Mouse (Mus musculus) CH12.LX (cell line): ENCODE data around the gene Gpm6b. TPM values are rescaled to one million over a fixed set of nuclear protein-coding genes. Genes with fewer than 3 reads are reported as not detected.

ENCODE experiments used
- DNase-seq: peaks from one replicate; pipeline ENCODE4 v3.0.0-alpha.2; 2013; ENCODE audit errors: extremely low read depth
- H3K27ac ChIP-seq: 2 replicates; pipeline ENCODE4 v1.5.1; 2012; ENCODE audit warnings: low read depth, mild to moderate bottlenecking, control low read depth, moderate library complexity; ENCODE audit not compliant: insufficient read depth
- H3K27me3 ChIP-seq: replicated peaks from 2 replicates; pipeline ENCODE3; 2012; ENCODE audit warnings: inconsistent platforms
- H3K36me3 ChIP-seq, 2 experiments: replicated peaks in 1 of 2; 2 replicates each; pipeline versions ENCODE3 to v1.6.1; 2012; ENCODE audit warnings: inconsistent platforms in 1 of 2, low read length in 1 of 2, mild to moderate bottlenecking in 1 of 2, mixed read lengths in 1 of 2, moderate library complexity in 1 of 2; ENCODE audit not compliant: control insufficient read depth in 1 of 2, insufficient read depth in 1 of 2
- H3K4me1 ChIP-seq, 2 experiments: 2 replicates each; pipeline ENCODE4 v1.6.1; 2012; ENCODE audit warnings: inconsistent platforms in 1 of 2, moderate library complexity in 1 of 2; ENCODE audit not compliant: insufficient read depth in 2 of 2, control insufficient read depth in 1 of 2
- H3K4me2 ChIP-seq: 2 replicates; pipeline ENCODE4 v1.6.1; 2012; ENCODE audit warnings: low read depth, mild to moderate bottlenecking, control low read depth; ENCODE audit not compliant: poor library complexity, insufficient read depth, severe bottlenecking
- H3K4me3 ChIP-seq, 3 experiments: fragments of 150-350 bp in 1 of 3; sonication (generic) in 1 of 3; replicated peaks in 1 of 3; 2 replicates each; pipeline versions ENCODE3 to v1.5.1; 2011 to 2012; ENCODE audit warnings: low read depth in 2 of 3, low read length in 2 of 3, mild to moderate bottlenecking in 2 of 3, moderate library complexity in 2 of 3, control low read depth in 1 of 3, improper control_type of control experiment in 1 of 3, inconsistent platforms in 1 of 3, mixed read lengths in 1 of 3; ENCODE audit not compliant: poor library complexity in 1 of 3
- H3K79me2 ChIP-seq: replicated peaks from 2 replicates; pipeline ENCODE4 v1.6.1; 2012; ENCODE audit warnings: mild to moderate bottlenecking, moderate library complexity; ENCODE audit not compliant: control insufficient read depth, poor library complexity, insufficient read depth, severe bottlenecking; ENCODE audit errors: extremely low read depth
- H3K9ac ChIP-seq: 2 replicates; pipeline ENCODE4 v1.6.1; 2012; ENCODE audit warnings: low read depth, mild to moderate bottlenecking, control low read depth, moderate library complexity; ENCODE audit not compliant: insufficient read depth
- H3K9me3 ChIP-seq: replicated peaks from 2 replicates; pipeline ENCODE3; 2012; ENCODE audit warnings: low read length, inconsistent platforms, mixed read lengths
- BHLHE40 ChIP-seq: IDR thresholded peaks from 2 replicates; pipeline ENCODE4 v1.6.1; 2011; ENCODE audit warnings: mild to moderate bottlenecking, low read depth, low read length, improper control_type of control experiment
- CTCF ChIP-seq, 2 experiments: IDR thresholded peaks in 1 of 2; conservative IDR thresholded peaks in 1 of 2; 2 replicates each; pipeline ENCODE4 v1.5.1; 2011 to 2012; ENCODE audit warnings: low read depth in 2 of 2, low read length in 2 of 2, improper control_type of control experiment in 1 of 2, inconsistent platforms in 1 of 2, mild to moderate bottlenecking in 1 of 2, moderate library complexity in 1 of 2
- ELF1 ChIP-seq: IDR thresholded peaks from 2 replicates; pipeline ENCODE4 v1.6.1; 2014; ENCODE audit warnings: low read depth, mild to moderate bottlenecking, inconsistent platforms, low read length, improper control_type of control experiment
- EP300 ChIP-seq: IDR thresholded peaks from 2 replicates; pipeline ENCODE4 v1.6.1; 2011; ENCODE audit warnings: low read length, improper control_type of control experiment
- ETS1 ChIP-seq: conservative IDR thresholded peaks from 2 replicates; pipeline ENCODE4 v1.6.1; 2012; ENCODE audit warnings: low read depth, mild to moderate bottlenecking, inconsistent platforms, low read length, improper control_type of control experiment, moderate library complexity
- GABPA ChIP-seq: IDR thresholded peaks from 2 replicates; pipeline ENCODE4 v1.6.1; 2012; ENCODE audit warnings: low read depth, low read length, improper control_type of control experiment, inconsistent platforms; ENCODE audit not compliant: insufficient replicate concordance
- IRF4 ChIP-seq: IDR thresholded peaks from 2 replicates; pipeline ENCODE4 v1.6.1; 2014; ENCODE audit warnings: low read depth, mild to moderate bottlenecking, inconsistent platforms, low read length, improper control_type of control experiment
- JUND ChIP-seq: conservative IDR thresholded peaks from 2 replicates; pipeline ENCODE4 v1.6.1; 2011; ENCODE audit warnings: low read depth, low read length, improper control_type of control experiment
- MAX ChIP-seq: IDR thresholded peaks from 2 replicates; pipeline ENCODE4 v1.6.1; 2011; ENCODE audit warnings: low read length, improper control_type of control experiment
- MYC ChIP-seq: IDR thresholded peaks from 2 replicates; pipeline ENCODE4 v1.6.1; 2011; ENCODE audit warnings: low read depth, mild to moderate bottlenecking, improper control_type of control experiment, low read length
- POLR2AphosphoS2 ChIP-seq: IDR thresholded peaks from 2 replicates; pipeline ENCODE4 v1.6.1; 2011; ENCODE audit warnings: low read depth, low read length, improper control_type of control experiment
- RAD21 ChIP-seq: IDR thresholded peaks from 2 replicates; pipeline ENCODE4 v1.6.1; 2011; ENCODE audit warnings: low read depth, mild to moderate bottlenecking, low read length, improper control_type of control experiment, moderate library complexity
- RCOR1 ChIP-seq: conservative IDR thresholded peaks from 2 replicates; pipeline ENCODE4 v1.6.1; 2012; ENCODE audit warnings: low read depth, mild to moderate bottlenecking, inconsistent platforms, low read length, improper control_type of control experiment
- SIN3A ChIP-seq: IDR thresholded peaks from 2 replicates; pipeline ENCODE4 v1.6.1; 2012; ENCODE audit warnings: low read length, improper control_type of control experiment, inconsistent platforms
- UBTF ChIP-seq: IDR thresholded peaks from 2 replicates; pipeline ENCODE4 v1.6.1; 2012; ENCODE audit warnings: low read depth, mild to moderate bottlenecking, inconsistent platforms, low read length, improper control_type of control experiment, moderate library complexity
- USF2 ChIP-seq: conservative IDR thresholded peaks from 2 replicates; pipeline ENCODE4 v1.6.1; 2011; ENCODE audit warnings: low read depth, low read length, improper control_type of control experiment
- ZKSCAN1 ChIP-seq: IDR thresholded peaks from 2 replicates; pipeline ENCODE4 v1.6.1; 2012; ENCODE audit warnings: low read depth, inconsistent platforms, low read length, improper control_type of control experiment, borderline replicate concordance
- ZMIZ1 ChIP-seq: IDR thresholded peaks from 2 replicates; pipeline ENCODE4 v1.6.1; 2012; ENCODE audit warnings: low read depth, mild to moderate bottlenecking, inconsistent platforms, low read length, improper control_type of control experiment
- dilution Hi-C: fragments of 300-500 bp; cut with MboI; formaldehyde crosslinking; loops from 2 replicates; pipeline ENCODE4 v1.14.3; 2020; ENCODE audit warnings: low sequenced_read_pairs; ENCODE audit not compliant: extremely low pct_unique_long_range_greater_than_20kb, extremely low pct_ligation_motif_present
- in situ Hi-C: fragments of 300-500 bp; cut with MboI; formaldehyde crosslinking; loops from 3 replicates; pipeline ENCODE4 v1.14.3; 2019; ENCODE audit warnings: low sequenced_read_pairs, low pct_ligation_motif_present, low pct_unique_long_range_greater_than_20kb, mixed read lengths
- polyA plus RNA-seq: library from polyadenylated mRNA; unstranded; fragments of >175 nt; gene quantifications from 2 replicates; pipeline ENCODE4 v1.2.1, GENCODE M21; 2012; ENCODE audit warnings: low read depth; ENCODE audit not compliant: insufficient read length
- total RNA-seq, 2 experiments: library from RNA; depleted of rRNA; stranded (reverse); fragments of 300-350 nt in 1 of 2; fragments of >200 nt in 1 of 2; gene quantifications; 2 replicates each; pipeline ENCODE4 v1.2.3; 2012 to 2014

Gpm6b gene
- total and polyA plus RNA-seq, 3 experiments = 0.64 to 1.9 (median 1.8) TPM

DNA sequence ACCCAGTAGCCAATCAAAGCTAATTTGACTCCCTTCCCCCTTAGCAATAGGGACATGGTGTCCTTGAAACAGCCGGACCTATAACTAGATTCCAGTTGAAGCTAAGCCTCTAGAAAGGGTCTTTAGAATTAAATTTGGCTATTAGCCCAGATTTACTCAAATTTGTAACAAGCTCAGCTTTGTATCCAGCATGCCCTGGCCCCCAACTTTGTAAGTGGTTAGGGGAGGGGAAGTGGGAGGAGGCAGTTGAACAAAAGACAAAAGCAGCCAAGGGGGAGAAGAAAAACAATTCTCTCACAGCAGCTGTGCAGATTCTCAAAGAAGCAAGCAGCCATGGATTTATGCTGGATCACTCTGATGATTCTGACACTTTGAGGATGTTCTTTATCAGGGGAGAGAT is 32.8 kb downstream of the Gpm6b start:
- Histone ChIP-seq H3K36me3 (no peaks in the 10 kb centered on the region), H3K79me2 (no peaks in the 10 kb centered on the region), H3K27ac (no peak overlapping the region)
- no peak for TF ChIP-seq ETS1
- TF ChIP-seq BHLHE40 = no peak
- no peak for TF ChIP-seq ZKSCAN1
- TF ChIP-seq POLR2AphosphoS2 = no peak
- no peak for TF ChIP-seq RCOR1
- no peak for TF ChIP-seq UBTF
- TF ChIP-seq MAX = no peak
- TF ChIP-seq ELF1 = no peak
- no peak for TF ChIP-seq RAD21
- no peak for TF ChIP-seq IRF4
- TF ChIP-seq MYC = no peak
- TF ChIP-seq GABPA = no peak
- TF ChIP-seq SIN3A = no peak
- TF ChIP-seq JUND = no peak
- no peak for TF ChIP-seq EP300
- TF ChIP-seq CTCF (conservative IDR thresholded peaks at IDR 0.05 in 1 of 2, IDR thresholded peaks at IDR 0.05 in 1 of 2; ENCODE audit: low read depth in 2 of 2, low read length in 2 of 2) = no peak
- TF ChIP-seq, all 38 proteins: peak for 0
- no peak overlapping the region for H3K9ac ChIP-seq
- H3K27me3 ChIP-seq = no peaks in the 10 kb centered on the region
- no peak overlapping the region for H3K4me2 ChIP-seq
- dilution Hi-C loops (no loop called here), in situ Hi-C loops (no loop called here)
- H3K9me3 ChIP-seq = no peaks in the 10 kb centered on the region
- H3K4me1 ChIP-seq = no peaks in the 10 kb centered on the region
- no peak overlapping the region for H3K4me3 ChIP-seq
- DNase-seq = no peak

DNA sequence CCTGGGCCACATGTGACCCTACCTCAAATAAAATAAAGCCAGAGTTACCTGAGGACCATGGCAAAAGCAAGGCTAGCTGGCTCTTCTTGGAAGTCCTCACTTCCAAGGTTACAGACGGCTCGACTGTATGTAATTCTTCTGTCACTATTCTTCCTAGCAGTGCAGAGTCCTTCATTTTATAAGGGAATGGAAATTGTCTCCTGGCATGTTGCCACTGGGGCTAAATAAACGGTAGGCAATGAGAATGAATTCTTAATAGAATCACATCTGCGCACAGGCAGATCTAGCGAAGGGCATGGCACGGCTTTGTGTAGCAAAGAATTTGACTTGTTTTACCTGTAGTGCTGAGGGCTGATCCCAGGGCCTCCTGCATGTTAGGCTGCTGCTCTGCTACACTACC is 33.9 kb downstream of the Gpm6b start:
- Histone ChIP-seq H3K4me1 (no peaks in the 10 kb centered on the region), H3K4me2 (no peak overlapping the region), H3K36me3 (no peaks in the 10 kb centered on the region), H3K79me2 (no peaks in the 10 kb centered on the region), H3K4me3 (no peak overlapping the region), H3K27ac (no peak overlapping the region), H3K9me3 (no peaks in the 10 kb centered on the region), H3K9ac (no peak overlapping the region), H3K27me3 (no peaks in the 10 kb centered on the region)
- dilution Hi-C loops (no loop called here), in situ Hi-C loops (no loop called here)
- TF ChIP-seq ETS1 (no peak), MAX (no peak), ZMIZ1 (no peak), USF2 (no peak), RCOR1 (no peak), SIN3A (no peak), CTCF (conservative IDR thresholded peaks at IDR 0.05 in 1 of 2, IDR thresholded peaks at IDR 0.05 in 1 of 2; ENCODE audit: low read depth in 2 of 2, low read length in 2 of 2) (no peak), ZKSCAN1 (no peak)
- no peak for DNase-seq
